19 mouse cellular contexts compared by ENCODE assay signal in the genomic region with DNA sequence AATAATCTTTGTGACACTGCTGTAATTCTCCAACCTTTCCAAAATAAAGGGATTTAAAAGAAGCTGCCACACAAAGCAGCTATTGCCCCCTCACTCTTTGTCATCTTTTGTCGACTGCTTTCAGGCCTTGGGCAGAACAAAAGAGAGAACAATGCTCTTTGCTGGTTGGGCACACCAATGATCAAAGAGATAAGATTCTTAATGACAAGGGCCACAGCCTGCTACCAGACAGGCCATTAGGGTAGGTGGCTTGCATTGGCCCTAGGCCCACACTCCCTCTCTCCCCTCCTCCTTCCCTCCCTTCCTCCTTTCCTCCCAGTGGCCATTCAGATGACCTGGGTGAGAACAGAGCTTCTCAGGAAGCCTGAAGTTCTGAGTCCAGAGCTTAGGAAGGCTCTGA.
DNase-seq lines count a peak whose midpoint lies in the region; ATAC-seq and TF ChIP-seq lines count a peak whose summit lies in the region.
"Had no signal": no experiment of that assay in that cellular context is flagged by ENCODE, and none has a peak within 500 bp of the region (broad histone marks: within the 10 kb centered on the region; RNA-seq: fewer than 3 reads in every experiment).

No protein-coding gene starts in this region.

- H3K36me3 ChIP-seq in forebrain, embryonic 10.5 days (replicated peaks): no peaks in the 10 kb centered on the region
- no peaks in the 10 kb centered on the region for H3K36me3 ChIP-seq in forebrain, embryonic 11.5 days (ENCODE audit: control insufficient read depth, insufficient read depth, low read length)
- no peaks in the 10 kb centered on the region for H3K36me3 ChIP-seq in midbrain, embryonic 15.5 days (replicated peaks)
- no peaks in the 10 kb centered on the region for H3K36me3 ChIP-seq in midbrain, postnatal 0 days (ENCODE audit: insufficient read depth, low read length)
- no peaks in the 10 kb centered on the region for H3K36me3 ChIP-seq in hindbrain, embryonic 11.5 days (ENCODE audit: control insufficient read depth, insufficient read depth, low read length)
- H3K36me3 ChIP-seq: forebrain, embryonic 12.5 days; forebrain, embryonic 15.5 days; G1E; hindbrain, embryonic 13.5 days had no signal

- no peak for TF ChIP-seq CTCF in midbrain, postnatal 0 days (IDR thresholded peaks at IDR 0.05)

- peaks cover 89% of the 10 kb centered on the region for H3K27me3 ChIP-seq in forebrain, embryonic 10.5 days (ENCODE audit: poor library complexity, severe bottlenecking)
- peaks cover 5% of the 10 kb centered on the region; the same call in 1 of the 2 replicates for H3K27me3 ChIP-seq in forebrain, embryonic 11.5 days (ENCODE audit: control insufficient read depth, insufficient read depth, low read length)
- H3K27me3 ChIP-seq in midbrain, embryonic 15.5 days (replicated peaks): peaks cover 5% of the 10 kb centered on the region; the same call in 1 of the 2 replicates
- H3K27me3 ChIP-seq in midbrain, postnatal 0 days (ENCODE audit: insufficient read depth, low read length): 0 out of 2 replicates have a peak, but pooled peaks cover 4% of the 10 kb centered on the region
- no peaks in the 10 kb centered on the region; the same call in 1 of the 2 replicates for H3K27me3 ChIP-seq in hindbrain, embryonic 11.5 days (ENCODE audit: control insufficient read depth, insufficient read depth, low read length)
- H3K27me3 ChIP-seq: CH12.LX had no signal

- H3K27ac ChIP-seq in forebrain, embryonic 10.5 days: peak overlapping the region; percentile 16; the same call in 1 of the 2 replicates
- no peak overlapping the region for H3K27ac ChIP-seq in forebrain, embryonic 11.5 days (ENCODE audit: low read depth, low read length)
- 0 out of 2 replicates have a peak overlapping the region, but pooled peaks have one; percentile 42 for H3K27ac ChIP-seq in midbrain, embryonic 15.5 days
- H3K27ac ChIP-seq in midbrain, postnatal 0 days (ENCODE audit: low read depth, low read length): no peak overlapping the region
- no peak overlapping the region for H3K27ac ChIP-seq in hindbrain, embryonic 11.5 days (ENCODE audit: low read depth, low read length)
- H3K27ac ChIP-seq: forebrain, embryonic 12.5 days; forebrain, embryonic 15.5 days; heart, adult 2 months; hindbrain, embryonic 13.5 days had no signal

- DNase-seq in forebrain, embryonic 10.5 days (ENCODE audit: extremely low spot score, low spot score): no peak
- no peak for DNase-seq in forebrain, embryonic 11.5 days (ENCODE audit: low spot score)
- DNase-seq in midbrain, postnatal 0 days (ENCODE audit: low spot score): no peak
- DNase-seq in ZHBTc4 (ENCODE audit: low read depth, low spot score): peak; percentile 39
- DNase-seq in retina, postnatal 1 day: peak; percentile 80
- no peak for DNase-seq in hindbrain, embryonic 11.5 days (ENCODE audit: low spot score)
- DNase-seq: adrenal gland, adult 2 months; adrenal gland, postnatal 14 days; gastrocnemius, postnatal 25 days; heart, adult 2 months had no signal

- H3K4me1 ChIP-seq in forebrain, embryonic 10.5 days: peaks cover 26% of the 10 kb centered on the region
- no peaks in the 10 kb centered on the region for H3K4me1 ChIP-seq in forebrain, embryonic 11.5 days (replicated peaks; ENCODE audit: control insufficient read depth, insufficient read depth, low read length)
- H3K4me1 ChIP-seq in midbrain, embryonic 15.5 days: 0 out of 2 replicates have a peak, but pooled peaks cover 4% of the 10 kb centered on the region
- no peaks in the 10 kb centered on the region for H3K4me1 ChIP-seq in midbrain, postnatal 0 days (ENCODE audit: insufficient read depth, low read length)
- no peaks in the 10 kb centered on the region for H3K4me1 ChIP-seq in hindbrain, embryonic 11.5 days (replicated peaks; ENCODE audit: control insufficient read depth, insufficient read depth, low read length)
- H3K4me1 ChIP-seq: hindbrain, embryonic 13.5 days had no signal

- no peak overlapping the region for H3K9ac ChIP-seq in forebrain, embryonic 11.5 days (ENCODE audit: low read length)
- no peak overlapping the region for H3K9ac ChIP-seq in midbrain, embryonic 15.5 days
- H3K9ac ChIP-seq in midbrain, postnatal 0 days (replicated peaks; ENCODE audit: low read length, poor library complexity, severe bottlenecking): no peak overlapping the region
- no peak overlapping the region for H3K9ac ChIP-seq in hindbrain, embryonic 11.5 days (ENCODE audit: low read depth, low read length)
- H3K9ac ChIP-seq: forebrain, embryonic 12.5 days; forebrain, embryonic 15.5 days; hindbrain, embryonic 13.5 days had no signal

- 11% methylated on average over 1 of the region's 1 CpGs for WGBS in forebrain, embryonic 10.5 days
- WGBS in forebrain, embryonic 11.5 days: 5% methylated on average over 1 of the region's 1 CpGs
- 3% methylated on average over 1 of the region's 1 CpGs for WGBS in midbrain, embryonic 15.5 days
- 13% methylated on average over 1 of the region's 1 CpGs for WGBS in midbrain, postnatal 0 days
- 20% methylated on average over 1 of the region's 1 CpGs for WGBS in hindbrain, embryonic 11.5 days

- no peak for ATAC-seq in forebrain, embryonic 11.5 days (replicated peaks; ENCODE audit: low FRiP score)
- no peak for ATAC-seq in midbrain, embryonic 15.5 days (replicated peaks)
- no peak for ATAC-seq in midbrain, postnatal 0 days (ENCODE audit: low FRiP score)
- no peak for ATAC-seq in hindbrain, embryonic 11.5 days (ENCODE audit: low FRiP score)
- ATAC-seq: hindbrain, embryonic 16.5 days; Patski had no signal

- H3K4me2 ChIP-seq in forebrain, embryonic 11.5 days (ENCODE audit: low read depth, low read length, severe bottlenecking): no peak overlapping the region
- no peak overlapping the region for H3K4me2 ChIP-seq in midbrain, embryonic 15.5 days
- H3K4me2 ChIP-seq in midbrain, postnatal 0 days (ENCODE audit: low read depth, low read length, poor library complexity, severe bottlenecking): no peak overlapping the region
- H3K4me2 ChIP-seq in hindbrain, embryonic 11.5 days (replicated peaks; ENCODE audit: low read depth, low read length): no peak overlapping the region
- H3K4me2 ChIP-seq: forebrain, embryonic 12.5 days; forebrain, embryonic 15.5 days; heart, embryonic 11.5 days; hindbrain, embryonic 13.5 days had no signal

- no peaks in the 10 kb centered on the region for H3K9me3 ChIP-seq in forebrain, embryonic 10.5 days
- H3K9me3 ChIP-seq in forebrain, embryonic 11.5 days (ENCODE audit: control insufficient read depth, low read length): no peaks in the 10 kb centered on the region
- no peaks in the 10 kb centered on the region for H3K9me3 ChIP-seq in midbrain, embryonic 15.5 days
- H3K9me3 ChIP-seq in midbrain, postnatal 0 days (ENCODE audit: low read length): no peaks in the 10 kb centered on the region
- H3K9me3 ChIP-seq in hindbrain, embryonic 11.5 days (ENCODE audit: control insufficient read depth, low read length): no peaks in the 10 kb centered on the region
- H3K9me3 ChIP-seq: forebrain, embryonic 12.5 days; forebrain, embryonic 15.5 days; G1E; hindbrain, embryonic 13.5 days had no signal

- H3K4me3 ChIP-seq in forebrain, embryonic 10.5 days: no peak overlapping the region
- no peak overlapping the region for H3K4me3 ChIP-seq in forebrain, embryonic 11.5 days (ENCODE audit: low read depth, low read length)
- H3K4me3 ChIP-seq in midbrain, embryonic 15.5 days: no peak overlapping the region
- no peak overlapping the region for H3K4me3 ChIP-seq in midbrain, postnatal 0 days (ENCODE audit: low read depth, low read length)
- no peak overlapping the region for H3K4me3 ChIP-seq in hindbrain, embryonic 11.5 days (ENCODE audit: low read depth, low read length)
- H3K4me3 ChIP-seq: forebrain, embryonic 12.5 days; forebrain, embryonic 15.5 days; heart, adult 2 months; hindbrain, embryonic 13.5 days had no signal

Comparison
In these comparisons a context has a peak if more than half of its experiments do, and no peak if none do; other contexts are left out.
1. H3K27ac ChIP-seq: peak in forebrain, embryonic 10.5 days (single experiment) and midbrain, embryonic 15.5 days (single experiment); none in forebrain, embryonic 11.5 days (single experiment), midbrain, postnatal 0 days (single experiment) and hindbrain, embryonic 11.5 days (single experiment).
2. DNase-seq: peak in ZHBTc4 (single experiment) and retina, postnatal 1 day (single experiment); none in forebrain, embryonic 10.5 days (single experiment), forebrain, embryonic 11.5 days (single experiment), midbrain, postnatal 0 days (single experiment) and hindbrain, embryonic 11.5 days (single experiment).